ENCODE assay signal across 10 mouse cellular contexts in the genomic region with DNA sequence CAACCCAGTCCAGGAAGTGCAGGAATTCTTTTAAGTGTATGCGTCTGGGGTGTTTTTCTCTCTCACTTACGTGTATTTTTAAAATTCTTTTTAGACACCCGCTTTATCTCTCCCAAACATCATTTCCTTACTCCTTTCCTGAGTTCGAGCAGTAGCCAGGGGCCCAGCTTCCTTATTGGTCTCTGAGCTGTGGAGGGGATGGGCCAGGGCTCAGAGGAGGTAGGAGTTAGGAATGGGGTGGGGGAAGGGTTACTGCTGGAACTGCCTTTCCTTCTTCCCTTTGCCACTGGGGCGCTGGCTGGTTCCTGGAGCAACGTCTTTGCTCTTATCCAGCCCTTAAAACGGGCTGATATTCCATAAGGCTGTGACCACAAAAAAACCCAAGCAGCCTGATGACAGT.
DNase-seq lines count a peak whose midpoint lies in the region; ATAC-seq and TF ChIP-seq lines count a peak whose summit lies in the region.
"Had no signal": no experiment of that assay in that cellular context is flagged by ENCODE, and none has a peak within 500 bp of the region (broad histone marks: within the 10 kb centered on the region; RNA-seq: fewer than 3 reads in every experiment).

No protein-coding gene starts in this region.

- ATAC-seq in intestine, embryonic 15.5 days: peak; percentile 51; the same call in 1 of the 2 replicates
- ATAC-seq in intestine, postnatal 0 days: no peak
- no peak for ATAC-seq in heart, embryonic 13.5 days (ENCODE audit: extremely low read depth, insufficient number of reproducible peaks, low FRiP score, low TSS enrichment)
- no peak for ATAC-seq in kidney, postnatal 0 days (replicated peaks; ENCODE audit: low FRiP score, low read depth)
- ATAC-seq in hindbrain, embryonic 12.5 days (ENCODE audit: low FRiP score): no peak
- no peak for ATAC-seq in forebrain, embryonic 12.5 days (ENCODE audit: low FRiP score)
- ATAC-seq: hindbrain, embryonic 16.5 days had no signal

- no peaks in the 10 kb centered on the region for H3K4me1 ChIP-seq in intestine, embryonic 15.5 days (replicated peaks)
- no peaks in the 10 kb centered on the region for H3K4me1 ChIP-seq in intestine, postnatal 0 days (replicated peaks; ENCODE audit: control insufficient read depth, insufficient read depth, low read length)
- no peaks in the 10 kb centered on the region for H3K4me1 ChIP-seq in heart, embryonic 13.5 days
- H3K4me1 ChIP-seq in kidney, postnatal 0 days (replicated peaks; ENCODE audit: insufficient read depth, low read length): no peaks in the 10 kb centered on the region
- H3K4me1 ChIP-seq in hindbrain, embryonic 12.5 days: no peaks in the 10 kb centered on the region
- H3K4me1 ChIP-seq in forebrain, embryonic 12.5 days: no peaks in the 10 kb centered on the region
- H3K4me1 ChIP-seq: limb, embryonic 13.5 days had no signal

- TF ChIP-seq CTCF in intestine, postnatal 0 days (IDR thresholded peaks at IDR 0.05; ENCODE audit: low read depth): no peak
- no peak for TF ChIP-seq CTCF in kidney, postnatal 0 days (IDR thresholded peaks at IDR 0.05; ENCODE audit: low read depth)

- no peak overlapping the region for H3K9ac ChIP-seq in intestine, embryonic 15.5 days
- no peak overlapping the region for H3K9ac ChIP-seq in intestine, postnatal 0 days (ENCODE audit: low read depth, low read length)
- H3K9ac ChIP-seq in heart, embryonic 13.5 days: no peak overlapping the region
- H3K9ac ChIP-seq in kidney, postnatal 0 days (ENCODE audit: low read depth, low read length): no peak overlapping the region
- no peak overlapping the region for H3K9ac ChIP-seq in hindbrain, embryonic 12.5 days
- no peak overlapping the region for H3K9ac ChIP-seq in forebrain, embryonic 12.5 days
- H3K9ac ChIP-seq: limb, embryonic 13.5 days had no signal

- H3K27ac ChIP-seq in intestine, embryonic 15.5 days: no peak overlapping the region
- no peak overlapping the region for H3K27ac ChIP-seq in intestine, postnatal 0 days (ENCODE audit: low read depth, low read length)
- H3K27ac ChIP-seq in heart, embryonic 13.5 days (replicated peaks): peak overlapping the region; percentile 42; the same call in 1 of the 2 replicates
- H3K27ac ChIP-seq in kidney, postnatal 0 days: peak overlapping the region; percentile 31; the same call in 1 of the 2 replicates
- H3K27ac ChIP-seq in hindbrain, embryonic 12.5 days: no peak overlapping the region
- H3K27ac ChIP-seq in forebrain, embryonic 12.5 days: no peak overlapping the region
- H3K27ac ChIP-seq: limb, embryonic 13.5 days had no signal

- no peaks in the 10 kb centered on the region for H3K9me3 ChIP-seq in intestine, embryonic 15.5 days
- no peaks in the 10 kb centered on the region for H3K9me3 ChIP-seq in intestine, postnatal 0 days (ENCODE audit: control insufficient read depth)
- H3K9me3 ChIP-seq in heart, embryonic 13.5 days: no peaks in the 10 kb centered on the region
- H3K9me3 ChIP-seq in kidney, postnatal 0 days (replicated peaks; ENCODE audit: low read length): no peaks in the 10 kb centered on the region
- no peaks in the 10 kb centered on the region for H3K9me3 ChIP-seq in hindbrain, embryonic 12.5 days (replicated peaks)
- H3K9me3 ChIP-seq in forebrain, embryonic 12.5 days: no peaks in the 10 kb centered on the region
- H3K9me3 ChIP-seq: limb, embryonic 13.5 days had no signal

- H3K36me3 ChIP-seq in intestine, embryonic 15.5 days: no peaks in the 10 kb centered on the region
- H3K36me3 ChIP-seq in intestine, postnatal 0 days (ENCODE audit: control insufficient read depth, insufficient read depth): no peaks in the 10 kb centered on the region
- no peaks in the 10 kb centered on the region for H3K36me3 ChIP-seq in heart, embryonic 13.5 days
- no peaks in the 10 kb centered on the region for H3K36me3 ChIP-seq in kidney, postnatal 0 days (ENCODE audit: insufficient read depth, low read length)
- H3K36me3 ChIP-seq in hindbrain, embryonic 12.5 days: no peaks in the 10 kb centered on the region
- H3K36me3 ChIP-seq in forebrain, embryonic 12.5 days (replicated peaks): no peaks in the 10 kb centered on the region
- H3K36me3 ChIP-seq: limb, embryonic 13.5 days had no signal

- H3K4me2 ChIP-seq in intestine, embryonic 15.5 days (replicated peaks): no peak overlapping the region
- H3K4me2 ChIP-seq in intestine, postnatal 0 days (replicated peaks; ENCODE audit: low read depth): no peak overlapping the region
- no peak overlapping the region; the same call in none of the 2 replicates for H3K4me2 ChIP-seq in heart, embryonic 13.5 days
- no peak overlapping the region for H3K4me2 ChIP-seq in kidney, postnatal 0 days (ENCODE audit: low read length)
- no peak overlapping the region for H3K4me2 ChIP-seq in hindbrain, embryonic 12.5 days (replicated peaks)
- H3K4me2 ChIP-seq in forebrain, embryonic 12.5 days: no peak overlapping the region
- H3K4me2 ChIP-seq: limb, embryonic 13.5 days had no signal

- 36% methylated on average over 7 of the region's 7 CpGs for WGBS in intestine, embryonic 15.5 days
- 37% methylated on average over 7 of the region's 7 CpGs for WGBS in intestine, postnatal 0 days
- 32% methylated on average over 7 of the region's 7 CpGs for WGBS in heart, embryonic 13.5 days
- WGBS in kidney, postnatal 0 days: 47% methylated on average over 7 of the region's 7 CpGs
- 49% methylated on average over 7 of the region's 7 CpGs for WGBS in hindbrain, embryonic 12.5 days
- whole genome bisulfite sequencing in forebrain, embryonic 12.5 days: 60% methylated on average over 7 of the region's 7 CpGs

- peak; percentile 54 for DNase-seq in kidney, postnatal 0 days (ENCODE audit: low spot score)
- DNase-seq in lung, postnatal 4 days: peak; percentile 23 to 60
- DNase-seq in spleen, adult 12 weeks (ENCODE audit: low spot score): no peak

- H3K27me3 ChIP-seq in intestine, embryonic 15.5 days (replicated peaks): no peaks in the 10 kb centered on the region
- H3K27me3 ChIP-seq in intestine, postnatal 0 days (replicated peaks; ENCODE audit: control insufficient read depth, insufficient read depth, low read length): no peaks in the 10 kb centered on the region
- H3K27me3 ChIP-seq in heart, embryonic 13.5 days (replicated peaks): no peaks in the 10 kb centered on the region
- no peaks in the 10 kb centered on the region for H3K27me3 ChIP-seq in kidney, postnatal 0 days (ENCODE audit: insufficient read depth, low read length)
- H3K27me3 ChIP-seq in hindbrain, embryonic 12.5 days: no peaks in the 10 kb centered on the region
- no peaks in the 10 kb centered on the region for H3K27me3 ChIP-seq in forebrain, embryonic 12.5 days
- H3K27me3 ChIP-seq: limb, embryonic 13.5 days had no signal

- H3K4me3 ChIP-seq in intestine, embryonic 15.5 days (replicated peaks): no peak overlapping the region
- no peak overlapping the region for H3K4me3 ChIP-seq in intestine, postnatal 0 days (ENCODE audit: low read depth, low read length)
- peak overlapping the region; percentile 24; the same call in 1 of the 2 replicates for H3K4me3 ChIP-seq in heart, embryonic 13.5 days
- no peak overlapping the region for H3K4me3 ChIP-seq in kidney, postnatal 0 days (replicated peaks; ENCODE audit: low read depth, low read length)
- H3K4me3 ChIP-seq in hindbrain, embryonic 12.5 days: no peak overlapping the region
- H3K4me3 ChIP-seq in forebrain, embryonic 12.5 days (replicated peaks): no peak overlapping the region
- H3K4me3 ChIP-seq: limb, embryonic 13.5 days had no signal

Comparison
In these comparisons a context has a peak if more than half of its experiments do, and no peak if none do; other contexts are left out.
1. H3K27ac ChIP-seq: peak in heart, embryonic 13.5 days (single experiment) and kidney, postnatal 0 days (single experiment); none in intestine, embryonic 15.5 days (single experiment), intestine, postnatal 0 days (single experiment), hindbrain, embryonic 12.5 days (single experiment) and forebrain, embryonic 12.5 days (single experiment).